Mouse (Mus musculus): ENCODE data around the gene Nrxn3.

Gene Nrxn3

GRCm38 (mm10) chr12:89829927-89830326 is 1107.3 kb downstream of the Nrxn3 start:
- DNase-seq: no peak

DNA sequence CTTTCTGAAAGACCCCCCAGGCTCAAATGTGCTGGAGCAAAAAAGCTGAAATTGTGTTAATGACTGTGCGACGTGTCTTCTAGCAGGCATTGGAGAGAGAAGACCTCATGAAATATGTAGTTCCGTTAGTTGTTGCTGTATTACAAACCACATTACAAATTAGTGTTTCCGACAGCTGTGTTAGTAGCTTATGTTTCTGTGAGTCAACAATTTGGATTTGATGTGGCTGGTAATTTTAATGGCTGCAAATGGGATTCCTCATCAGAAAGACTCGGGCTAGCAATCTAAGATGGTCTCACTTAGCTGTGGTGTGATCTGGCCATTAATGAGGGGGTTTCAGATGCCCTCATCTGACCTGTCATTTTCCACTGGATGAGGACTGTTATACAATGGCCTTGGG is 1107.7 kb downstream of the Nrxn3 start:
- no peak for DNase-seq

DNA sequence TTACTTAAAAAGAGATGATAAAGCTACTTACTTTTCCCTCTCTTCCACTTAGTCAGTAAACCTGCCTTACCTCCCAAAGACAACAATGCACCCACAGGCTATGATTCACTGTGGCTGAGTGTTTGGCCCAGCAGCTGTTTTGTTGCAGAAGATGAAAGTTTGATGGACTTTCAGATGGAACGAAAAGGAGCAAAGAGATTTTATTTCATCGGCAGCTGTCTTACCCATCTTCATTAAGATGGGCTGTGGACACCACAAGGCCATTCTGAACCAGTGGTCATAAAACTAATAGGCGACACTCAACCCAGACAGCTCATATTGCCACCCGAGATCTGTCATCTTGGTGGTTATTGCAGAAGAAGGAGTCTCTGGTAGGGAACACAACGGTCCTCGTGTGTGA is 1108.6 kb downstream of the Nrxn3 start:
- DNase-seq: no peak

DNA sequence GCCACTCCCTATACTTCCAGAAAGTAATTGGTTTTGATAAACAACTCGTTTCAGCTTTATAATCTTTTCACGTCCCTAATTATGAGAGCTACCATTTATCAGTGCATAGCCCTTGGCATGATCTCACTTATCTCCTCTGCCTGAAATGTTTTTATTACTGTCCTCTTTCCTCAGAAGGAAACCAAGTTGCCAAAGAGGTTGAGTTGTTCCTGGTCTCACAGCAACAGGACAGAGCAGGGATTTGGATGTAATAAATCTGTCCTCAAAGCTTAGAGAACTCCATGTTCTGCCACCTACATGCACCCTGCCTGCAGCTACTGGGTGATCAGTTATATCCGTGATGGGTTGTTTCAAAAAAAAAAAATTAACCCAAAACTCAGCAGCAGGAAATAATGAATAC is 1113.6 kb downstream of the Nrxn3 start:
- DNase-seq: no peak

DNA sequence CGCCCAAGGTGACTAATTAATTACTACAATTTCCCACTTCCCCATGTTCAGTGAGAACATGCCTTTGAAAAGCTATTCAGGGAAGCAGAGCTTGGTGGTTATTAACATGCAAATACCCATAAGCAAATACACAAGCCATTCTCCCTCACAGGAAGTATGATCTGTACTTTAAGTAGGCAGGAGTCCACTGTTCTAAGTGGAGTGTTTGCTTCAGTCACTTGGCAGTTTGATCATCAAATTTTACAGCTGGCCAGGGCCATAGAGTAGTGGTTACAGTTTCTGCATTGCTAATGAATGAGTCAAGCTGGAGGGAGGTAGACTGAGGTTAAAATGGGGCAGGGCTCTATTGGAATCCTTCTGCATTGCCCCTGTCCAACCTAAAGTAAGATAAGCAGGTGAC is 1120.2 kb downstream of the Nrxn3 start:
- DNase-seq: no peak

DNA sequence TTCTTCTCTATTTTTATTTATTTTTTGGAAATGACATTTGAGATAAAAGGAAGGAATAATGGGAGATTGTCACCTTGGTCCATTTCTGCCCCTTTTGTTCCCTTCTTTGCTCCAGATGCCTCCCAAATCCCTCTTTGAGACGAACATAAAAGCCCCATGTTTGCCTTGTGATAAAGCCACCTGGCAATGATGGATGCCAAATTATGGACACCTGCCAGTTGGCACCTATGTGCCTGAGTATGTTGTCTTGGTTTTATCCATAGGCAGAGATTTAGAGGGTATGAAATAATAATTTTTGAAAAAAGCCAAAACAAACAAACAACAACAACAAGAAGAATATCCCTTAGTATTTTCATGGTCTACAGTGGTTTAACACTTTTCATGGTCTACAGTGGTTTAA is 1125.4 kb downstream of the Nrxn3 start:
- no peak for DNase-seq

DNA sequence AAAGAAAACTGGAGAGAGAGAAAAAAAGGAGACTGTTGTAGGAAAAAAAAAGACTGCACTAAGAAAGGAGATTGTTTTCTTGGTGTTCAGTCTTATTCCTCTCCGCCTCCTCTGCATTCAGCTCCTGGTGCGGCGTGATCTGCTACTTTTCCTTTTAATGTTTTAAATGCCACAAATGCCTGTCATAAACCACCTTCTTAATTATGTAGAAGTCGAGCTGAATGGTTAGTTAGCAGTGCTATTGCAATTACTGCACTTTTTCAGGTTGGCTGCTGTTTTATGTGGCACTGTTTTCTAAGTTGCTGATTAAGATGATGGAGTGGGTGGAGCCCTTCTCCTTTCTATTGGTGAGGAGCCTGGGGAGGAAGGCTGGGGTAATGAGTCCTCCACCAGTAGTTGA is 1131.7 kb downstream of the Nrxn3 start:
- no peak for DNase-seq

DNA sequence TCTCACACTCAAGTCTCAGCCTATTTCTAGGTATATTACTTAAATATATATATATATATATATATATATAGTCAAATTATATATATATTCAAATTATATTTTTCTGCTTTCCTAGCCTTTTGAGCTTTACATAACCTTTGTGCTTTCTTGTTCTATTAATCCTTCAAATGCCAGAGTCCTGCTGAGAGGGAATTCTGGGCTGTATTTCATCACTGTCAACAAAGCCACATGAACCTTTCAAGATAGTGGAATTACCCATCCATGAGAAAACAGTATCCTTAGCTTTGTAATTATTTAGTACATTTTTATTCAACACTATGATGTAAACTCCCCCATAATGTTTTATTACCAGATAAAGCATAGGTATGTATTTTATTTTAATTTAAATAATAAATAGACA is 1144.4 kb downstream of the Nrxn3 start:
- DNase-seq: no peak

DNA sequence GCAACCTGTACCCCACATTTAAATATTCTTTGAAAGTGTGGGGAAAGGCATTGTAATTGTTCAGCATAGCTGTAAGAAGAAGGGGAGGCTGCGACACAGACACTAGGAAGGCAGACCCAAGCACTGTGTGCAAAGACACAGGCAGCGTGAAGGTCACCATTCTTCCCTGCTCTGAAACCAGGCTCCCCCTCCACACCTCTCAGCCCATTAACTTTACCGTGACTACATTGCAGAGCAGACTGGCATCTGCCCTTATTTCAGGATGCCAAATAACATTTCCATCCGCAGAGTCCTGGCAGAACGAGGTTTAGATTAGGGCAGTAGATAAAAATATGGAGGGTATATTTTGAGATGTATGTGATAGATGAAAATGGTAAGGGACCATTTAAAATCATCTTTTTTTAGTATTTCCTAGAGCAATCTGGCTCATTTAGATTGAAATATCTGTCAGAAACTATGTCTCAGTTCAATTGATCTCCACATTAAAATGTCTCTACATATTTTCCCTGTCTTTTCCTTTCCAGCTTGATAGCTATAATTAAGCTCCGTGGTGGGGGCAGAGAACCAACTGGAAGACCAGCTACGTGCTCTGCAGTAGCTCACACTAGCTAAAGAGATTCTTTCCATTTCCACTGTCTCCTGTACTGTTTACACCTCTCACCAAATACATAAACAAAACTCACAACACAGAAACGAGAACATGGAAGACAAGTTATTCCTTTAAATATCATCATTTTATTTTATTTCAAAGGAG is 1160.1 kb downstream of the Nrxn3 start:
- DNase-seq: no peak

DNA sequence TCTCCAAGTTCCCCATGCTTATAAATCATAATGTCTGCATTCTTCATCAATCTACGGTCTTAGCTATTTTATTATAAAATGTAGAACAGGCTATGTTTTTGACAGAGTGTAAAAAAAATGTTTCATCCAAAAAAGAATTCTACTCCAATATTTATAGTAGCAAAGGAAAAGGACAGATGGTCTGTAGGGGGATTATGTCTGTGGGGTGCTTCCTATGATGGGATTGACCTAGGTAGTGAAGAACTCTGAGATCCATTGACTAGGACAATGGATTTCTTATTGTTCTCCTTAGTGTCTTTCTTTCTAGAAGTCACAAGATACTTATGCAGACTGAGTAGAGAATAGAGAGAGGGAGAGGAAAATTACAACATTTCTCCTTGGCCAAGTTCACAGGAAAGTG is 1161.9 kb downstream of the Nrxn3 start:
- DNase-seq: no peak

GRCm38 (mm10) chr12:89888647-89889046 is 1166.0 kb downstream of the Nrxn3 start:
- DNase-seq: no peak

GRCm38 (mm10) chr12:89896901-89897300 is 1174.2 kb downstream of the Nrxn3 start:
- DNase-seq: no peak

DNA sequence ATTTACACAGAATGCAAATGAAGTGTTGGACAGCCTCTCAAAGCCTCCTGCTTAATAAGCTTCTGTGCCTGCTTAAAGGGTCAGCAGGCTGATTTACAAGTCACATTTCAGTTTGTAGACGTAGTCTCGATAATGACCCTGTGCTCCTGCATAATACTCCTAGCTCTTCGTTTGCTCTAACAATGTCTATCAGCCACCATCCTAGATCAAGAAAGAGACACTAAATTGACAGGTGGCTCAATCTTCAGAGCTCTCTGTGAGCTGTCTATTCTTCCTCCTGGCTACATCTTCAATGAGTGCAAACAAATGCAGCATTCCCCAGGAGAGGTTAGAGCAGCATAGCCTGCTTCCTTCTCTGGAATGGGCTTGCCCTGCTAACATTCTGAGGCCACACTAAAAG is 1186.9 kb downstream of the Nrxn3 start:
- no peak for DNase-seq

DNA sequence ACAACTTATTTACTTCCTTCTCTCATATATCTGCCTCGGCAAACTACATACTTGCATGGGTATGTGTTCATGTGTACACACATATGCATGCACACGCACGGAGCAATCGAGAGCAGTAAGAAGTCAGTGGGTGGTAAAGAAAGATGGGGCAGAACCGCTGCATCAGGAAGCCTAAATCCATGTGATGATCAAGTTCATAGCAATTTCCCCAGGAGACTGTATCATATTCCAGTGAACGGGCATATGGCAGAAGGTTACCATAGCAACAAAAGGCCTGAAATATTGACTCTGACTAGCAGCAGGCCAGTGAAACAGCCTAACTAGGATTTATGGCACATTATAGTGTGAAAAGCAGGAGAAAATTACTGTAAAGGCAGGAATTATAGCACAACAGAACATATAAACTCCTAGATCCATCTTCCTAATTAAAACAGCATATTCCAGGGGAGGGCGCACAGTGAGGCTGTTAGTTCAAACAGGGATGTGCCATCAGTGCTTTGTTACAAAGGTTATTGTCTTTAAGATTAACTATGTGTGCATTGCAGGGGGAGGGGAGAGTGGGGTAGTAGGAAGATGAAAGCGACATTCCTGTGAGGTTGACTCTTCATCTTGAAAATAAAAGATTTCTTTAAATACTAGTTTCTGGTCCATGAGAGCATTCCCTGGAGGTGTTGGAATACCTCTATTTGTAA is 1195.6 kb downstream of the Nrxn3 start:
- no peak for DNase-seq

GRCm38 (mm10) chr12:89932338-89932737 is 1209.7 kb downstream of the Nrxn3 start:
- no peak for DNase-seq

- peak; percentile 11 for DNase-seq
Measured at GRCm38 (mm10) chr12:89933630-89934029, 1211.0 kb downstream of the Nrxn3 start.

DNA sequence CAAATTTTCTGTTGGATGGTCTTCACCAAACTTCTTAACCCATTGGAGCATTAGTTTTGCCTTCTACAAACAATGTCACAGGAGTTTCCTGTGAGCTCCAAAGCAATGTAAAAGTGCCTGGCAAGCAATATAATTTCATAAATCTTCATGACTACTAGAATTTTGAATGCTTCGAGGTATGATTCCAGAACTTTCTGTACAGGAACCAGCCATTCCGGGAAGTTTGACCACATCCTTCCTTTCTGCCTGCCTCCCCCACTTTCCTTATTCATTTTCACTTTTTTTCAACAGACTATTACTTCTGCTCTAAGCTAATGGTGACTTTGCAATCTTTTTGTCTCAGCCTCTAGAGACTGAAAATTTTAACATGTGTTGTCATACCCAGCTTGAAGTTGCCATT is 1218.1 kb downstream of the Nrxn3 start:
- DNase-seq: no peak

DNA sequence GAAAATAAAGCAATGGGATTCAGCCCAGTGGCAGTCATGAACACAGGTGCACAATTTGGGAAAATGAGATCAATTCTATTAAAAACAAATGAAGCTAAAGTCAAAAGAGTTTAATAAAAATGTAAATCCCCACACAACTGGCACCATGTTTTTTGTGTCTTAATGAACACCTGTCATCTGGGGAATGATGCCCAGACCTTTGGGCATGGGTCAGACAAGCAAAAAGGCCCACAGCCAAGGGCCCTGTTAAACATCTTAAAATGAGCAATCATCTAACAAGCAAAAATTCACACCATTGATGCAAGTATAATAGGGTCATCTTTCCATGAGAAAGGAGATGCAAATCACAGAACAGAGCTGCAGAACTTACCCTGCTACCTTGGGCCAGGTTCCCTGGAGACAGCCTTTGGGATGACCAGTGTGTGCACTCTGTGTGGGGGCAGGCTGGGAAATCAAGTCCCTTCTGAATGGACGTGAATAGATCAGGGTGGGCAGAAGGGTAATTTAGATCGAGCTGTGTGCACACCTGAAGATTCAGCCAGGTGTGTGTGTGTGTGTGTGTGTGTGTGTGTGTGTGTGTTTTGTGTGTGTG is 1223.3 kb downstream of the Nrxn3 start:
- DNase-seq: no peak

GRCm38 (mm10) chr12:89946522-89946921 is 1223.8 kb downstream of the Nrxn3 start:
- DNase-seq: no peak

GRCm38 (mm10) chr12:89953237-89953636 is 1230.6 kb downstream of the Nrxn3 start:
- DNase-seq: no peak

DNA sequence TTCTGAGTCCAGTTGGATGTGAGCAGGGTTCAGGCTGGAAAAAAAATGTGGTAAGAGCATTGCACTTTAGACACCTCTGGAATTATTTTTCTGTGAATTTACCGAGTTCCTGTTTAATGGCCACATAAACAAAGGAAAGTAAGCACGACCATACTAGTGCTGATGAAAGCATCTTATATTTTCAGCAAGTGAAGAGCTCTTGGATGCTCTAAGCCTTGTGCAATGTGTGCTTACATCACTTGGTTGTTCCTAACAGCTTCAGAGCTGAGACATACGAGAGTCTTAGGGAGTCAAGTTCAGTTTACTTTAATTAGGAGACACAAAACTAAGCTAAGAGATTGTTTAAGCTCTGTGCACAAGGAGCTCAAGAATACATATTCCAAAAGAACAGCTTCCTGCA is 1231.0 kb downstream of the Nrxn3 start:
- no peak for DNase-seq

- no peak for DNase-seq
Measured at GRCm38 (mm10) chr12:89954441-89955070, 1231.9 kb downstream of the Nrxn3 start.

GRCm38 (mm10) chr12:89963073-89963472 is 1240.4 kb downstream of the Nrxn3 start:
- DNase-seq: no peak

GRCm38 (mm10) chr12:89976648-89977047 is 1254.0 kb downstream of the Nrxn3 start:
- DNase-seq: no peak
